Mouse (Mus musculus): ENCODE measurements at regions not wholly inside any gene's neighbourhood (a gene's known extent, or its start where the extent isn't known, plus 50 kb on each side); places are given as distances from the start of the nearest gene placed in this dataset.

DNA sequence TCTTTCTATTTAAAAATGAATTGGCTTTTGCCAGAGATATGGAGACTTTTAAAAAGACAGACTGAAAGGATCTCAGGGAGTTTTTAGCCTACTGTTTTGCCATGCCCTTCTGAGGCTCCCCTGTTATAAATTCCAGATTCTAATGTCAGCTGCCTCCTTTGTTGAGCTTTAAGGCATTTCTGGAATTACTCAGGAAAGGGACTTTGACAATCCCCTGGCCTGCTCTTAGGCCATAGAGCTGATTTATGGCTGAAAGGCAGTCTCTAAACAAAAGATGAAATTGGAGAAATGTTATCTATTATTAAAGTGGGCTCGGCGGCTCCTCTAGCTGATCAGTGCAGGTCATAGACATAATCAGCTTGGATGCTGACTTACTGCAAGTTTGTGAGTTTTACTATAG lies 231.0 kb upstream of the Rbms1 start:
- TF ChIP-seq CTCF (IDR thresholded peaks at IDR 0.05; ENCODE audit: low read depth, low read length) (no peak), GATA1 (IDR thresholded peaks at IDR 0.05; ENCODE audit: borderline replicate concordance, low read length) (no peak)
